Mouse (Mus musculus) cerebellum, adult 11 months (tissue): ENCODE data around the gene Ilf2.

Experiments
- DNase-seq: peaks from one replicate; pipeline ENCODE4 v3.0.0; 2022

Ilf2 gene

GRCm38 (mm10) chr3:90464552-90465080, 11.3 kb upstream of the Ilf2 start:
- no peak for DNase-seq

- no peak for DNase-seq
Measured at GRCm38 (mm10) chr3:90465081-90465685, 10.7 kb upstream of the Ilf2 start.

- DNase-seq: peak; percentile 15
Measured at GRCm38 (mm10) chr3:90465686-90466310, 10.1 kb upstream of the Ilf2 start, which contains the start of gene Npr1. Gene Npr1, minus strand, starts transcription at chr3:90465866.

GRCm38 (mm10) chr3:90466311-90466766, 9.6 kb upstream of the Ilf2 start:
- DNase-seq: peak; percentile 55

- no peak for DNase-seq
Measured at GRCm38 (mm10) chr3:90467618-90468300, 8.2 kb upstream of the Ilf2 start.

GRCm38 (mm10) chr3:90472213-90472612, 3.7 kb upstream of the Ilf2 start:
- no peak for DNase-seq

GRCm38 (mm10) chr3:90475151-90475830, 635 bp upstream of the Ilf2 start:
- DNase-seq: no peak

GRCm38 (mm10) chr3:90486998-90487397, 11.1 kb downstream of the Ilf2 start:
- DNase-seq: no peak

- DNase-seq: no peak
Measured at GRCm38 (mm10) chr3:90488576-90488975, 12.7 kb downstream of the Ilf2 start.

- peak; percentile 93 for DNase-seq
Measured at GRCm38 (mm10) chr3:90490696-90491256, 14.8 kb downstream of the Ilf2 start, which contains the start of gene Snapin. Gene Snapin, minus strand, starts transcription at chr3:90491033.

GRCm38 (mm10) chr3:90491350-90491749, 15.4 kb downstream of the Ilf2 start:
- no peak for DNase-seq

- no peak for DNase-seq
Measured at GRCm38 (mm10) chr3:90493831-90494540, 18.1 kb downstream of the Ilf2 start.

- no peak for DNase-seq
Measured at GRCm38 (mm10) chr3:90495850-90496525, 20.1 kb downstream of the Ilf2 start.

GRCm38 (mm10) chr3:90497597-90497996, 21.7 kb downstream of the Ilf2 start:
- no peak for DNase-seq

- DNase-seq: no peak
Measured at GRCm38 (mm10) chr3:90503444-90503843, 27.5 kb downstream of the Ilf2 start.

GRCm38 (mm10) chr3:90505216-90505615, 29.3 kb downstream of the Ilf2 start:
- no peak for DNase-seq

GRCm38 (mm10) chr3:90506362-90506761, 30.4 kb downstream of the Ilf2 start:
- no peak for DNase-seq

GRCm38 (mm10) chr3:90508287-90508949, 32.5 kb downstream of the Ilf2 start:
- no peak for DNase-seq

GRCm38 (mm10) chr3:90508950-90509746, 33.2 kb downstream of the Ilf2 start, which contains the start of gene Chtop:
Gene Chtop, minus strand, starts transcription at chr3:90509498.
- peak; percentile 99 for DNase-seq

GRCm38 (mm10) chr3:90509747-90510123, 33.8 kb downstream of the Ilf2 start:
- no peak for DNase-seq
